Mouse (Mus musculus): ENCODE measurements around the gene Cit.

Gene Cit

DNA sequence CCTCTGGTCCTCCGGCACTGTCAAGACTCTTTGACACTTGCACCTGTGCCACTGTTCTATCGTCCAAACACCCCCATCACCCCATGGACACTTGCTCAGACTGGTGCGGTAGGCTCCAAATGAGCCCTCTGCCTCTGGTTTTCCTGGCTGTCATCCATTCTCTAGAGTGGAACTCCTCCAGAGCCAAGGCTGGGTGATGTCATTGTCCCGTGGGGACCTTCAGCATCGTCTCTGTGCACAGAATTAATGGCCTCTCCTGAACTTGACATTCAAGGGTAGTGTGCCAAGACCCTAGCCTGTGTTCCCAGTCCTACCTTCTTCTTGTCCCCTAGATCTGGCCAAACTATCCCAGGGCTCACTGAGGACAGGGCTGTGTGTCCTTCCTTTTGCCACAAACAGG is 70.4 kb downstream of the Cit start:
- in situ Hi-C loops (cut with MboI, MseI) = no loop called here

DNA sequence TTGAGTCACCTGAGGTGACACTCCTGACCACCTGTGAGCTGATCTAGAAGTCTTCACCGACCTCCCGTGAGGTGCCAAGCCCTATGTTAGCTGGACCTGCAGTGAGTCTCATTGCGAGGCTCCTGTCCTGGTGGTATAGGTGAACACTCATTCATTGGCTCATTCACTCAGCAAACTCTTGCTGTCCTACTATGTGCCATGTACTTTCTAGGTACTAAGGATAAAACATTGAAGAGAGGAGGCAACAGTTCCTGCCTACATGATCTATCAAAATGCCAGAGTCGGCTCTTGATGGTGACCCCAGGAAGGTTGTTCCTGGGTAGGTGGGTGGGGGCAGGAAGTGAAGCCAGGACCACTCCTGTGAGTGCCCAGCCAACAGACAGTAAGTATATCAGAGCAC is 72.9 kb downstream of the Cit start:
- in situ Hi-C loops (cut with MboI, MseI) = no loop called here

DNA sequence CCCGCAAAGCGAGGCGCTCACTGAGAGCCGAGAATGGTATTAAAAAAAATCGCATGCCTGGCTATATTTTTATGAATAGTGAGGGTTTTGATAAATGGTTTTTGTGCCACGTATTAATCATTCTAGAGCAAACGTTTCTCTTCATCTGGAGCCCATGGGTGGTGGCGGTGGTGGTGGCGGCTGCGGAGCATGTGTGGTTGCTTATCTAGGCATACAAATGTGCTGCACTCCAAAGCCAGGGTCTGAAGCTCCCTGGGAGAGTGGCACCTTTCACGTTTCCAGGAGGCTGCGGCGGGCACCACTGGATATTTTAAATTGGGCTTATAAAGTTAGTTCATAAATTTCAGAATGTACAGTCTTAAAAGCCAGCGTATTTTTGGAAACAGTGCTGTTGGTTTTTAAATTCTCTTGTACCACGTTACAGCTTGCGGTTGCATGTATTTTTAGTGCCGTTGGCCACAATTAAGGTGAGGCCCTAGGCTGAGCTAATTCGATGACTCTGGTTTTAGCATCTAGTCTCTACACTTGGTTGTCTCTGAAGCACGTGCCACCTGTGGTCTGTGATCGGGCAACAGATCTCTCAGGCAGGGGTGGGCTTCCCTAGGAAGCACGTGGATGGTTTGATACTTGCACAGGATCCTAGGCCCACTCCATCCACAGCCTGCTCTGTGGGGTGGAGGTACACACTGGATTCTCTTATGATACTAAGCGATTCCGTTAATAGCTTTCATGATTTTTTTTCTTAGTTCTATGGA is 73.7 kb downstream of the Cit start:
- in situ Hi-C loops (cut with MboI, MseI) = no loop called here

DNA sequence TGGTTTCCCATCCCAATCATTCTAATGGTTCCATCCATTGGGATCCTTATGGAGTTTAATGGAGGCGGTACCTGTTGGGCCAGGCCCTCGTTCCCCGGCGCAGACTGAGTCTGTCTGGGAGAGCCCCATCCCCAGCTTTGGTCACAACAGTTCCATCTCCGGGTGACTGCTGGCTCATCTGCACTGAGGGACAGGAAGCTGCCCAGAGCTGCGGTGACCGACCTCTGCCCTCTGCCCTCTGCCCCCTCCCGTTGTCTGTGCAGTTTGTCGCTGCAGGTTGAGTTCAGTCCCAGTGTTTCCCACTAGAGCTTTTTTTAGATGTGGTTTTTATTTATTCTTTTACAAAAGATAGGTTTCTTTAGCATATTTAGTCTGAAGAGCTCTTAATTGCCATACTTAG is 76.9 kb downstream of the Cit start:
- in situ Hi-C loops (cut with MboI, MseI) = no loop called here

DNA sequence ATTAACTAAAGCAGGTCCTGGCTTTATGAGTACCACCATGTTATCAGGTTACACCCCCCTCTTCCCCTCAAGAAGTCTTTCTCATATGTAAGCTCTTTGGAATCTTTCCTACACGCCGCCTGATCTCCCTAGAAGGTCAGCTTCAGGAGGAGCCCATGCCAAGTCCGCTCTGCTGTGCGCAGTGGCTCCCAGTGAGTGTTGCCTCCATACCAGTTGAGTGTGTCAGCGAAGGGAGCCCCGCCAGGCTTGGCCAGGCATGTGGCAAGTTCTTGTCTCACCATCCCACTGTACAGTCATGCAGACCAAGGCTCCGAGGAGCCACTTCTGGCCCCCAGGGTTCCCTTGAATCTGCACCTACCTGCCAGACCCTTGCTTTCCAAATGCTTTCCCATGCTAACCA is 79.9 kb downstream of the Cit start:
- in situ Hi-C loops (cut with MboI, MseI) = no loop called here

DNA sequence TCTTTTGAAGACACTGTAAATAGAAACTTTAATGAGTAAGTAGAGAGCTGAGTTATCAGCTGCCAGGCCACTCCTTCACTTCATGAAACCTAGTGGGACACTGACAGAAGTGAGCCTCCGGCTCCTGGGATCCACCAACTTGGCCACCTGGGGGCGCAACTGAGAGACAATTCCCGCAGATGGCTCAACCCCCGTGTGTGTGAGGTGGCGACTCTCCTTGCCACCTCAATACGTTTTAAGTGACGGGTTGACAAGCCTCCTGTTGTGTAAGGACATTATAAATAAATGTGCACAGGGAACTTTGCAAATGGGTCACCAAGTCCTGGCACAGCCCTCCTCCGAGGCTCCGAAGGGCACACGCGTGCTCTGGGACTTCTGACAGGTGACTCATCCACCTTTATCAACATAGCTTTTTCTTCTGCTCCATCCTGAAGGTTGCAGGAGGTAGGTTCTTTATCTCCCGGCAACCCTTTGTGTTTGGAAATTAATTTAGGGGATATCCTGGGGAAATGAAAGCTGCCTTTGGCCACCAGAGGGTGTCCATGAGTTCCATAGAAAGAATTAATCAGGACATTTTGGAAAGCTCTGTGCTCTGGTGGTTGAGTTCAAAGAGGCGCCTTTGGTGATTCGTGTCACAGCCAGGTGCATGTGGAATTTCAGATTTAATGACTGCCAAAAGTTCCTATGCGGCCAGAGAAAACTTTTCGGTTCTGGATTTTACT is 83.9 kb downstream of the Cit start:
- in situ Hi-C loops (cut with MboI, MseI) = no loop called here

DNA sequence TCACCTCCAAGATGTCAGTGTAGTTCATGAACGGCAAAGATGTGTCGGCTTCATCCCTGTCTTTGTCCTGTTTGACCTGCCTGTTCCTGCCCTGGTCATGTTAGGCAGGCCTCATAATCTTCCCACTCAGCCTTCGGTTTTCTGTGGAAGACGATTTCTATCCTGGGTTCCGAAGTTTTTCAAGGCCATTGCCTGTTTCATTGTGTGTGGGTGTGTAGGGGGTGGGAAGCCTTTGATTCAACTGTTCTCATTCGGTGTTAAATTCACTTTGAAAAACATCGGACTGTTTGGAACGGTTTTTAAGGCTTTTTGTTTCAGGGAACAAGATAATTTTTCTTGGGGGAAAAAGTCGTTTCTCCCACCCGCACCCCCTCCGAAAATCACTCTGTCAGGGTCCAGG is 87.2 kb downstream of the Cit start:
- in situ Hi-C loops (cut with MboI, MseI) = no loop called here

DNA sequence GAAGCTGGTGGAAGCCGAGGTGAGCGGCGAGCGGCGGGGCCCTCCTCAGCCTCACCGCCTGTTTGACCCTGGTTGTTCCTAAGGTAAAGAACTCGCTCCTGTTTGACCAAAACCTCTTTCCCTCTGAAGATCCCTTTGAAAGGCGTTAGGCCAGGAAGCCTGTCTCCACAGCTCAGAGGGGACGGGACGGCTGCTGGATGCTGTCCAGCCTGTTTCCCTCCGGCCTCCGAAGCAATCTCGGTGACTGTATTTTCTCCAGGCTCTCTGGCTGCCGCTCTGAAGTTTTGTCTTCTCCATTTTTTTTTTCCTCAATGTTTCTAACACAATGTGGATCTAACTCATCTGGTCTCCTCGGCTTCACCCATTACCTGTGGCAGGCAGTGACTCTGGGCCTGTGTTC is 91.8 kb downstream of the Cit start:
- in situ Hi-C loops (cut with MboI, MseI) = no loop called here

DNA sequence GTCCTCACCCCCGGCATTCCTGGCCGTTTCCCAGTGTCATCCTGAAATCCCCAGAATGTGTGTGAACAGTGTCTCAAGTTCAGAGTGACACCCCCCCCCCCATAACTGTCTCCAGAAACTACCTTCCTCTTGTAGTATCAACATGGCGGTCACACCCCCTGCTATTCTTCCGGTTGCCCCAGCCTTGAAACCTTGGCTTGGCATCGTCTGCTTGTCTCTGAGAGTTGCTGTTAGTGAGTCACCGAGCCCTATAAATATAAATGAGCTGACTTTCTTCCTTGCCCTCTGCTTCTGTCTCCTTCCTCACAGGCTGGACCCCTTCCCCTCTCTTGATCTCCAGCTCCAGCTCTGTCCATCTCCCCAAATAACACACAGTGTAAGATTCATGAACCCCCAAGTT is 92.5 kb downstream of the Cit start:
- in situ Hi-C loops (cut with MboI, MseI) = no loop called here

DNA sequence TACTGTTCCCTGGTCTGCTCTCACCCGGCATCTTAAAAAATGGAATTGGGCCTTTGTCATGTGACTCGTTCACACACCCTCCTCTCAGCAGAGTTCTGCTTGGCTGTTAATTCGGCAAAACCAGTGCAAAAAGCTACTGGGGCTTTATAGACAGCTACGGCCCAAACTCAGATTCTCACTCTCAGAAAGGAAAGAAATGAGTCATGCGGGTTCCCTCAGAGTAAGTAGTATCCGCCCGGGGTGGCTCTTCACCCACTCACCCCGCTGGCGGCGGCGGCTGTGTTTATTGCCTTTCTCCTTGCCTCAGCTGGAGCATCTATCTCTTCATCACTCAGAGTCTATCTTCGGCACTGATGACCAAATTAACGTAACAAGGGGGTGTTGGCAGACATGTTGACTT is 93.9 kb downstream of the Cit start:
- in situ Hi-C loops (cut with MboI, MseI) = no loop called here

DNA sequence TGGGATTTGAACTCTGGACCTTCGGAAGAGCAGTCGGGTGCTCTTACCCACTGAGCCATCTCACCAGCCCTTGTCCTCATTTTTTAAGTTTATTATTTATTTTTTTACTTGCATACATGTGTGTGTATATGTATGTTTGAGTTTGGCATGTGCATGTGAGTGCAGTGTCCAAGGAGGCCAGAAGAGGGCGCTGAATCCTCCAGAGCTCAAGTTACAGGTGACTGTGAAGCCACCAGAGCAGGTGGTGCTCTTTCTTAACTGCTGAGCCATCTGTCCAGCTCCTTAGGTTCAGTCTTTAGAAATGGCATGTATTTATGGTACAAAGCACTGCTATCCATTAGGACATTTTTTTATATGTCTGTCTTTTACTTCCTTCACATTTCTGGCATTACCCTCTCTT is 97.3 kb downstream of the Cit start:
- in situ Hi-C loops (cut with MboI, MseI) = no loop called here

DNA sequence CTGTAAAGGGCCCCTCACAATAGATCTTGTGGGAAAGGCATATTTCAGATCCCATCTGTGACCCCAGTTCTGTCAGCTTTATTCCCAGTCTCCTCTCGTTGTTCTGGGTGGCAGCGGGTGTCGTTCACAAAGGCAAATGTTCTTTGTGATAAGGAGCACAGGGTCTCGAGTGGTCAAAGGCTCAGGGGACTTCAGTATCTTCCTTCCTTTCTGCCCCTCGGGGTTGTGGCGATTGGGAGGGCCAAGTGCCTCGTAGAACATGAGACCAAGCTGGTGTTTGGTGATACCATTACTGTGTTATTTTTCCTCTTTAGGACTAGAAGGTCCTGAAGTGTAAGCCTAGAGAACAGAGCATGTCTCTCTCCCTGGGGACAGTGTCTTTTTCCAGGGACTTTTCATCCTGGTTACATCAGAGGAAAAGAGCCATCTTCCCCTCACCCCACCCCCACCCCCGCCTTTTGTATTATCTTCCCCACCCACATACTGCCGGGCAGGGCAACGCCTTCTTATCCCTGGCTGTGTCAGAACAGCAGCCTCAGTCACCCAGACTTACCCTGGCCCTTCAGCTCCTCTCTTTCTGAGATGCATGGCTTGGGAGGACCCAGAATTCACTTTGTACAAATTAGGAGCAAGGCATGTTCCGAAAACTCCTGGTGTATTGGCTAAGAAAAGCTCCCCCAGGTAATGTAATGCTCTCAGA is 99.9 kb downstream of the Cit start:
- in situ Hi-C loops (cut with MboI, MseI) = no loop called here

DNA sequence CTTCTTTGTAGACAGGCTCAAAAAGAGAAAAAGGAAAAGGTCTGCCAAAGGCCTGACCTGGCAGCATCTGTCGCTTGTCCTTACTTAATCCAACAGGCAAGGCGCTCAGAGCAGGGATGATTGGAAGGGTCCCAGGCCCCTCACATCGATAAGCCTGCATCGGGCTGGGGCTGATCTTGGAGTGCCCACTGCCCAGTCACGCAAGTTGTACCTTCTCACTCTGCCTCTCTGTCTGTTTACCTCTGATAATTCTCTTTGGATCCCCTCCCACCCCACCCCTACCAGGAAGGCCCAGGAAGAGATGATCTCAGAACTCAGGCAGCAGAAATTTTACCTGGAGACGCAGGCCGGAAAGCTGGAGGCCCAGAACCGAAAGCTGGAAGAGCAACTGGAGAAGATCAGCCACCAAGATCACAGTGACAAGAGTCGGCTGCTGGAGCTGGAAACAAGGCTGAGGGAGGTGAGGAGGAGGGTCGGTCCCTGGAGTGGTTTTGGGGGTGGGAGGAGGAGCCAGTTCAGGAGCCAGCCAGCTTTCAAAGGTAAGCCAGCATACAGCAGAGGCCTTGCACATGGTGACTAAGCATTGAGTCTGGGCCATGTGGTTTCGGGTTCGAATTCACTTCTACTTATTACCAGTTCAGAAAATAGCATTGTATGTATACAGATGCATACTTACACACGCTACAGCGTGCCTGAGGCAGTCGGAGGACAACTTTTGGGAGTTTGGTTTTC is 102.7 kb downstream of the Cit start:
- in situ Hi-C loops (cut with MboI, MseI) = no loop called here

DNA sequence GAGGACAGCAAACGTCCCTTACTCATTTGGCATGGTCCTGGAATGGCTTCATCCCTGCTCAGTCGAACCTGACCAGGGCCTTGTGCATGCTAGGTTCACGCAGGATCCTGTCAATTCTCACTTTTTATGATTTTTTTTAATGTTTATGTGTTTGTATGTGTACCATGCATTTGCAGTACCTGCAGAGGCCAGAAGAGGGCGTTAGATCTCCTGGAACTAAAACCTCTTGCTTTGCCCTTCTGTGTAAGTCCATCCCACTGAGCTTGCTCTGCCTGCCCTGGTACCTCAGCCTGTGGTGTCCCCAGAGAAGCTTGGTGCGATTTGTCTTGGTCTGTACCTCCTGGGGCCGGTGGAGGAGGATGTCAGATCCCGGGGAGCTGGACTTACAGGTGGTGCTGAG is 105.9 kb downstream of the Cit start:
- in situ Hi-C loops (cut with MboI, MseI) = no loop called here

DNA sequence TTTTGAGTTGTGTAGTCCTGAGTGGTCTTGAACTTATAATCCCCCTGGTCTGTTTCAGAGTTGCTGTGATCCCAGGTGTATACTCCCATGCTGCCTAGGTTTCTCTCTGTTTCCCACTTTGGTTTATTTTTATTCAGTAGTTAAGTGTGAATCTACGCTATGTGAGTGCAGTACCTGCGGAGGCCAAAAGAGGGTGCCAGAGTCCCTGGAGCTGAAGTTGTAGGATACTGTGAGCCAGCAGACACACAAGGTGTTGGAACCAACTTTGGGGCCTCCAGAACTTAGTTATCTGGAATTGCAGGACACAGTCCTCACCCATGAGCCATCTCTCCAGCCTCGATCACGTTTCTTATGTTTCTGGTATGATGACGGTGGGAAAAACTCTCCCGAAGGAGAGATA is 108.1 kb downstream of the Cit start:
- in situ Hi-C loops (cut with MboI, MseI) = no loop called here

DNA sequence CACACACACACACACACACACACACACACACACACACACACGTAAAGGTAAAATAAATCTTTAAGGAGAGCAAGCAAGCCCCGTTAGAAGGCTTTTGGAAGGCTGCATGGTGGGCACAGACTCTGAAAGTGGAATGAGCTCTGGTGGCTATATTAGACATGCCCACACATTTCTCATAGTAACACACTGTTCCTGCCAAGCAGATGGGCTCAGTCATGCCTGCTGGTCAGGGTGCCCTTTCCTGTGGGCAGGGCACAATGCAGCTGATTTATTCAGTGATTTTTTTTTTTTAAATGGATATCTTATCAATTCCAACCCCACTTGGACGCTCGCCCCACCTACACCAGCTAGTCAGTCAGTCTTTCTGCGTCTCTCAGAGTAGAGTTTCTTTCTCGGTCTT is 109.0 kb downstream of the Cit start:
- in situ Hi-C loops (cut with MboI, MseI) = no loop called here

DNA sequence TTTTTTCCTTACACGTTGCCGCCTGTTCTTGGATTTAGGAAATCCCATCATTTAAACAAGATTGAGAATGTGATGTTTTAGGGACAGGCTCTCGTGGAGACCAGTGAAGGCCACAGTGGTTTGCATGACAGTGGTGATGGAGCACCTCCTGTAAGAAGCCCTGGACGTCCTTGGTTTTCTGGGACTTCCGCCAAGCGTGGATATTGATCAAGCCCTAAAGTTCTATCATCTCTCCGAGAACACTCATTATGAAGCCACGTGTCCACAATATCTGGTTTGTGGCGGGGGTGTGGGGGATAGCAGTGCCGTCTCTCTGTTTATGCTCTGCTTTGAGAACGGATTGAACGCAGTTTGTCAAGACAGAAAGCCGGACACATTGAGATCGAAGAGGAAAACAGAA is 109.5 kb downstream of the Cit start:
- in situ Hi-C loops (cut with MboI, MseI) = no loop called here

DNA sequence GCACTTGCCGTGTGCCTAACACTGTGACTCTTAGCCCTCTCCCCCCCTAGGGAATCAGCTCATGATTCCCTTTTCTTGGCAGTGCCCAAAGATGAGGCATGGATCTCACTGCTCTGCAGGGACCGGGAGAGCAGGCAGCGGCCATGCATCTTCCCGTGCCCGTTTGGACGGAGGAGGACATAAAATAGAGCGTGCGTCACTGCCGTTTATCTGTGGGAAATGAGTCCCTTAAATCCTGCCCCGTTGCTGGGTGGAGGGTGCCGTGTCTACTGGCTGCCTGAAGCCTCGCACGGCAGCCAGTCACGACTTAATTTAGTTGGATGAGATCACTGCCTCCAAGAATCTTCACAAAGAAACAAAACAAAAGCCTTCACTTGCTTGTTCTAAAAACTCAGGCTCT is 110.1 kb downstream of the Cit start:
- in situ Hi-C loops (cut with MboI, MseI) = no loop called here

DNA sequence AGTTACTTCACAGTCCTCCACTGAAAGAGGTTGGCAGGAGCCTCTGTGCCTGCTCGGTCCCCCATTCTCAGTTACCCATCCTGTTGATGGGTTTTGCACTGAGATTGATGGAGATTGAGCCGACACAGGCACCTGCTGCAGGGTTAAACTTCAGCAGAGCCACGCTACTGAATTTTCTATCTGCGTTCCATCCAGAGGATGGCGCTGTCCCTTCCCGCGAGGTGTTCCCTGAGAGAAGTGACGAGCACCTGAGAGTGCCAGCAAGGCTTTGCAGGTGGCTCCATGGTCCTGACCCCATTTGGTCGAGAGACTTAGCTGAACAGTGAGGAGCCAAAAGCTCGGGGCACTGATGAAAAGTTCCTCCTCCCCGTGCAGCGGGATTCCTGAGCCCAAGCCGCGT is 111.0 kb downstream of the Cit start:
- in situ Hi-C loops (cut with MboI, MseI) = no loop called here

DNA sequence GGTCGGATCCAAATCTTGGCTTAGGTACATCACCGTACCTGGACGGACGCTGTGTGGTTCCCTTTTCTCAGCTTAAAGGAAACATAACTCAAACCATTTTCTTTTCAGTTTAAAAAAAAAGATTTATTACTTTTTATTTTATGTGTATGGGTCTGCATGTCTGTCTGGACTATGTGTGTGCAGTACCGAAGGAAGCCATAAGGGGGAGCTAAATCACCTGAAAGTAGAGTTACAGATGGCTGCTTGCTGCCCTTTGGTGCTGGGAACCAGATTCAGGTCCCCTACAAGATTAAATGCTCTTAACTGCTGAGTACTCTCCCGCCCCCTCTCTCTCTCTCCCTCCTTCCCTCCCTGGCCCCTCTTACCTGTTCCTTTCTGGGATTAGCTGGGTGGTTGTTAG is 112.1 kb downstream of the Cit start:
- in situ Hi-C loops (cut with MboI, MseI) = no loop called here

DNA sequence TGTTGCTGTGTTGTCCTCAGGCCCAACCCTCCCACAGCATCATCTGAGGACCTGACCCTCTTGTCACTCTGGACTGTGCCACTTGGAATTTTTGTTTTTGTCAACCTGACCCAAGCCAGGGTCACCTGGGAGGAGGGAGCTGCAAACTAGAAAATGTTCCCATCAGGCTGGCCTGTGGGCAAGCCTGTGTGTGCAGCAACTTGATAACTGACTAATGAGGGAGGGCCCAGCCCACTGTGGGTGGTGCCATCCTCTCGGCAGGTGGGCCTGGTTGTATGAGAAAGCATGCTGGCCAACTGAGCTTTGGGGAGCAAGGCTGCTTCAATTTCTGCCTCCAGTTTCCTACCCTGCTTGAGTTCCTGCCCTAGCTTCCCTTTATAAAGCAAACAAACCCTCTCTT is 113.3 kb downstream of the Cit start:
- in situ Hi-C loops (cut with MboI, MseI) = no loop called here

DNA sequence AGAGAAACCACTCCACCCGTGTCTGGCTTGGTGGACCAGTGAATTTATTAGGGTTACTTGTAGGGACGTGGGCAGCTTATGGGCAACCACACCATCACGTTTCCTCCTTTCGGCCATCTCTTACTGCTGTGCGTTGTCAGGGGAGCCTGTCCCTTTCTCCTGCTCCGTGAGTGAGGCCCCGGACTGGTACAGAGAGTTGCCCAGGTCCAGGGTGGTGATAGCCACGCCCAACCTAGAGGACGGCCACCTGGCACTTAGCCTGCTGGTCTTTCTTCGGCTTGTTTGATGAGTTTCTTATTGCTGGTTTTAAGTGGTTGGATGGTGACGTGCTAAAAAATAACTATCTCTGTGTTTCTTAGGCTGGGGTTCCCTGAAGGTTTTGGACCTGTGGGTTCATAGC is 113.7 kb downstream of the Cit start:
- in situ Hi-C loops (cut with MboI, MseI) = no loop called here
